Mouse (Mus musculus): Measurements from ENCODE around the gene Slco1a5. TPM values are rescaled to one million over a fixed set of nuclear protein-coding genes. Genes with fewer than 3 reads are reported as not detected.

Gene Slco1a5
- polyA plus RNA-seq (2015; fragmentation: Nextera tagmentation; extraction: Ambion mirVana) = 0.23 and 0.49 TPM in 2 replicates

DNA sequence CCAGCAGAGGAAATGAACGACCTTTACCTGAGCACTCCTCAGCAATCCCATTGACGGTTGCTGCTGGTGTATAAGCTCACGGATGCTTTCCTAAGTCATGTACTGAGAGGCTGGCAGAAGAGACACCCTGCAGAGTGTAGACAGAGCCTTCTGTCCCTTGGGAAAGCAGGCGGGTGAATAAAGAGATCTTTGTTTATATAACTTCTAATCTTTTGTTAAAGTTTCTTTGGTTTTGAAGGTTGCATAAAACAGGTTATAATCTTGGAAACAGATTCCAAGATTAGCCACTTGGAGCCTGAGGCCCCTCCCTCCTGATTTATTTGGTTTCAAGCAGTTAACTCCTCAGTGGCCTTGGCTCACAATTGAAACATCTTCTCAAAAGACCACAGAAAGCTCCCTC, at the start of gene Slco1a5:
Gene Slco1a5 (minus strand): TSS at position 101 of the 400 bp plus-strand sequence.

GRCm38 (mm10) chr6:142345440-142346038, 22.8 kb upstream of the Slco1a5 start, which contains the start of gene Pyroxd1:
Gene Pyroxd1 (plus strand): TSS chr6:142345654.

DNA sequence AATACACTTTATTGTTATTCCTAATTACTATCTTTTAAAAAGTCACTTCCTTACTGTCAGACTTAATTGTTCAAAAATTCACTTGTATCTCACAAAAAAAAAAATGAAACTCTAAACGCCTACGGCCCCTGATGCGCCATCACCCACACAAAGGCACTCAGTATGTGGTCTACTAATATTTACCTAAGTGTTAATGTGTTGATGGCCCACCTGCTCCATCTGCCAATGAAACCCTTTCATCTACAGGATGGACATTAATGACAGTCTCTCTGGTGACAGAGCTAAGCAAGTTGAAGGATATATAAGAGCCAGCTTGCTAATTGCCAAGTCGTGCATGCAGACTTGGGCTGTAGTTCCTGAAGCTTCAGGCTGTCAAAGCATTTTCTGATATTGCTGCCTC, 24.7 kb downstream of the Slco1a5 start, which contains the start of gene Iapp:
Gene Iapp (plus strand): TSS at position 326 of the 400 bp plus-strand sequence.

DNA sequence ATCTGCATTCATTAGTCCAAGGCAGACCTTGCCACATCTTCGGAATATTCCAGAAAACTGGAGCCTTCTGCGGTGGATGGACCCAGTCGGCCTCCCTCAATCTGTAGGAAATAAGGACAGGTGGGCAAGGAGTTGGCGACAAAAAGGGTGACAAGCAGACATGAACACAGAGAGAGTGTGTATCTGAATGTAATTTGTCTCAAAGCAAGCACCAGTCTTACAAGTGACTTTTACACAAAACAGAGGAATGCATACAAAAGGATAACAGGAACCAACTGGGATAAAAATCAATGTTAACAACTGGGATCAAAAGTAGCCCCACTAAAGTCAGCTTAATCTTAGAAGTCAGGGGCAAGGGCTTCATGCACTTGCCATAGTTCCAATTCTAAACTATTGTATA, 114.4 kb downstream of the Slco1a5 start, which contains the start of gene Slco1a6:
Gene Slco1a6 (minus strand): TSS at position 101 of the 400 bp plus-strand sequence.

Other genes starting within 250 kb of the Slco1a5 start
- 0.39 TPM in 1 of 2 replicates, not detected in the other for gene Slco1a6, start 114.5 kb downstream of the Slco1a5 start, polyA plus RNA-seq (2015; fragmentation: Nextera tagmentation; extraction: Ambion mirVana)
- gene Iapp, start 24.6 kb downstream of the Slco1a5 start, polyA plus RNA-seq (2015; fragmentation: Nextera tagmentation; extraction: Ambion mirVana) = not detected in 2 replicates
- 15.4 and 16.8 TPM in 2 replicates for gene Pyroxd1, start 22.7 kb upstream of the Slco1a5 start, polyA plus RNA-seq (2015; fragmentation: Nextera tagmentation; extraction: Ambion mirVana)
- gene Recql, start 64.1 kb upstream of the Slco1a5 start, polyA plus RNA-seq (2015; fragmentation: Nextera tagmentation; extraction: Ambion mirVana) = 13.9 and 15.2 TPM in 2 replicates
- gene Golt1b, start 64.2 kb upstream of the Slco1a5 start, polyA plus RNA-seq (2015; fragmentation: Nextera tagmentation; extraction: Ambion mirVana) = 54.7 and 56.4 TPM in 2 replicates
- 1.1 and 1.2 TPM in 2 replicates for gene Spx, start 90.5 kb upstream of the Slco1a5 start, polyA plus RNA-seq (2015; fragmentation: Nextera tagmentation; extraction: Ambion mirVana)
- 0.25 and 0.36 TPM in 2 replicates for gene Gys2, start 150.1 kb upstream of the Slco1a5 start, polyA plus RNA-seq (2015; fragmentation: Nextera tagmentation; extraction: Ambion mirVana)
- 774 and 778 TPM in 2 replicates for gene Ldhb, start 185.0 kb upstream of the Slco1a5 start, polyA plus RNA-seq (2015; fragmentation: Nextera tagmentation; extraction: Ambion mirVana)
- gene Kcnj8, start 248.6 kb upstream of the Slco1a5 start, polyA plus RNA-seq (2015; fragmentation: Nextera tagmentation; extraction: Ambion mirVana) = 7.4 and 10.2 TPM in 2 replicates

All from neural tube, postnatal 0 days (tissue).